Mouse (Mus musculus) adrenal gland, postnatal 4 days (tissue): ENCODE data around the gene S100g. TPM values are rescaled to one million over a fixed set of nuclear protein-coding genes. Genes with fewer than 3 reads are reported as not detected.

ENCODE experiments used
- DNase-seq, 2 experiments: peaks; one replicate each; pipeline ENCODE4 v3.0.0; 2021 to 2022; ENCODE audit warnings: low spot score in 2 of 2, mixed read lengths in 2 of 2
- long read RNA-seq, 2 experiments: library from polyadenylated mRNA; stranded (forward); transcript quantifications; one replicate each; pipeline ENCODE4 v2.0.0; 2021
- total RNA-seq, 2 experiments: library from RNA; stranded (reverse); gene quantifications; 2 replicates each; pipeline ENCODE4 v1.2.3; 2021

Gene S100g
- 10 to 100 TPM in 1 of 2 experiments, not detected in 1; 82.1 TPM for total RNA-seq
- long read RNA-seq, experiment 1, partial matches to known transcripts: 0 of 1 reads
- long read RNA-seq, experiment 1, other reads (novel, unspliced or antisense): 0 of 1 reads
- long read RNA-seq, experiment 2, transcript S100g-201 (3 exons, 480 nt): major isoform, 26 of 49 reads
- long read RNA-seq, experiment 2, partial matches to known transcripts: 2 of 49 reads
- long read RNA-seq, experiment 2, other reads (novel, unspliced or antisense): 21 of 49 reads

DNA sequence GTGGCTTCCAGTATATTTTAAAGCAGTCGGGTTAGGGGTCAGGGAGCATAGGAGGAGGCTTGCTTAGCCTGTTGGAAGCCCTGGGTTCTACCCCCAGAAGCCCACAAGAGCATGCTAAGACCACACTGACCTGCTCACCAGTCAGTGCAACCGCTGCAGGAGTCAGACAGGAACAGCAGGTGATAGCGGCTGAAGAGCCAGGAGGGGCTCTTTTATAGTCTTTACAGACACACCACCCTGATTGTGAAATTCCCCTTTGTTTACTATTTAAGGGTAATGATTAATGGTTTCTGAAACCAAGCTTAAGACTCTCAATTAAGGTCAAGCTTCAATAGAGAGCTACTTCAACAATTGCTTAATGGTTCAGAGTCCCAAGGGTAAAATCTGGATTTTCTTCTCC, at the start of gene S100g:
S100g (minus strand) TSS at position 217 of the 400 bp plus-strand sequence.
- no peak for DNase-seq

DNA sequence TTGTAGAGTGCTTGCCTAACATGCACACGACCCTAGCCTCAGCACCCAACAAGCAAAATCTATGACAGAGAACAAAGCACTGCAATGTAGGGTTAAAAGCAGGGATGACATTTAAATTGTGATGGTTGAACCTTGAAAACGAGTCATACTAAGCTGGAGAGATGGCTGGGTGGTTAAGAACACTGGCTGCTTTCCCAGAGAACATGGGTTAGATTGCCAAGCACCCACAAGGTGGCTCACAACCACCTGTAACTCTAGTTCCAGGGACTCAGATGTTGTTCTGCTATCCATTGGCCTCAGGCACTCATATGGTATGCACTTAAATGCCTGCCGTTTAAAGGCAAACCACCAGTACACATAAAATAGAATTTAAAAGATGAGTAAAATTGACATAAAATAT, 27.7 kb upstream of the S100g start:
- DNase-seq: no peak

- DNase-seq: no peak
Observed at GRCm38 (mm10) chrX:162991396-162991795, 27.0 kb upstream of the S100g start.

GRCm38 (mm10) chrX:162986876-162987495, 22.6 kb upstream of the S100g start:
- no peak for DNase-seq

DNA sequence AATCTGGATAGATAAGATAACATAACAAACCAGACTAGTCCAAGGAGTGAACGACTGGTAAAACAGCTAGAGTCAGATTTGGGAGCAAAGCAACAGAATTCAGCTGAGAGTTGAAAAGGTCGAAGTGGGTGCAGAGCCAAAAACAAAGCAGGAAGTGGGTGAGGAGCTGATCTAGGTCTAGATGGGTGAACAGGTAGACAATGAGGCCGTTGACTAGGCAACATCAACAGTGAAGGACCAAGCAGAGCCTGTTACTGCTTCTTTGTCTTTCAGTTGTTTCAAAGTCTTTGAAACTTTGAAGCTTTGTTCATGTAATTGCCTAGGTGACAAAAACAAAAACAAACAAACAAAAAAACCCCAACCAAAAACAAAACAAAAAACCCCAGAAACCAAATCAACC, 11.8 kb upstream of the S100g start:
- DNase-seq: no peak

DNA sequence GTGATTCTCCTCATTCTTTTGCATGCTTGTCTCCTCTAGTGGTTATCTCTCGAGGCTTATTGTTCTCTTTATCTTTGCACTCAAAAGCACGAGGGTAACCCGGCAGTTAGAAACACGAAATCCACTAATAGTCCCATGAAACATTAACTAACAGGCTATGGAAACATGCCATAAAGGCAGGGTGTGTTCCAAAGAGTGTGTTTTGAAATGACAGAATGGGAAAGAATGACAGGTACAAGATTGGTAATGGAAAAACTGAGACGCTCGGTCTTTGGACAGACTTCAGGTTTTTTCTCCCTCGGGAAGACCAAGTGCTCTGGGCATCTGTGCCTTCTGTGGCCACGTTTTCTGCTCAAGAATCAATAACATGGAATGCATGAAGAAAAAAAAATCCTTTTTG, 3.1 kb upstream of the S100g start:
- no peak for DNase-seq

DNA sequence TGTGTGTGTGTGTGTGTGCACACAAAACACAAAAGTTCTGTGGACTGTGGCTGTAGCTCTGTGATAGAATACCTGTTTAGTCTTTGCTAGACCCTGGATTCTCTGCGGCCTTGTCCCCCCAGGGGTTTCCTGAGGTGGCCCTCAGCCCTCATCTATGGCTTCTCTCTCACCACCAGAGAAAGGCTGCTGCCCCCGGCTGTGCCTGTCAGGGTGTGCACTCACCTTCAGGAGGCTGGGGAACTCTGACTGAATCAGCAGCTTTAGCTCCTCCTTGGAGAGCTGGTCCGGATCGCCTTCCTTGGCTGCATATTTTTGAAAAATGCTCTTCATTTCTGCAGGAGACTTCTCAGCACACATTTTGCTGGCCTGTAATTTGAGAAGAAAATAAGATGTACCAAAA, 559 bp downstream of the S100g start:
- no peak for DNase-seq

GRCm38 (mm10) chrX:162957921-162958320, 6.5 kb downstream of the S100g start:
- no peak for DNase-seq

- DNase-seq: no peak
Observed at GRCm38 (mm10) chrX:162949811-162950439, 14.5 kb downstream of the S100g start.

DNA sequence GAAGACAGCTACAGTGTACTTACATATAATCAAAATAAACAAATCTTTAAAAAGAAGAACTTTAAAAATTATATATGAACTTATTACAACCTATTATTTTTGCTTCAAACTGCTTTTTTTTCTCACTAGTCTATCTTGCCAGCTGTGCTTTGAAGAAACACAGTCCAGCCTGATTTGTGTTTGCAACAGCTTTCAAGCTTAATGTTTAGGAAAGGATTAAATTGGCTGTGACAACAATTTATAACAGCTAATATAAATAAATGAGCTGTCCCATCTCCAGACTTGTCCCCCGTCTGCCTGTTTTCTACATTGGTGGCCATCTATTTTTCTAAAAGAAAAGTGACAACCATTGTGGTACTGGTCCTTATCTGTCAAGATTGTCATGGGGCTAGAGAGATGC, 22.4 kb downstream of the S100g start:
- no peak for DNase-seq

DNA sequence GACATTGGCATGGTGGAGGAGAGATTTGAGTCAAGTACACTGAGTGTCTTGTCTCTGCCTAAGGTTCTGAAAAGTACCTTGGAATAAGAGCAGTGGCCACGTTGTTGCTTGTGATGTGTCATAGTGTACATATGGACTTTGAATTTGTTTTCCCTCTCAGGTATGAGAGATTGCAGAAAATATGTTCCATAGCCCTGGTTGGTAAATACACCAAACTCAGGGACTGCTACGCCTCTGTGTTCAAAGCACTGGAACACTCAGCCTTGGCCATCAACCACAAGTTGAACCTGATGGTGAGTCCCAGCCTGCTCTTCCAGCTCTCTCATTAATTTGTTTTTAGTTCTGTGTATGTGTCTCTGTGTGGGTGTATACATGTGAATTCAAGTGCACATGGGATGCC, 32.9 kb downstream of the S100g start:
- no peak for DNase-seq

GRCm38 (mm10) chrX:162921487-162922125, 42.8 kb downstream of the S100g start:
- DNase-seq: no peak

DNA sequence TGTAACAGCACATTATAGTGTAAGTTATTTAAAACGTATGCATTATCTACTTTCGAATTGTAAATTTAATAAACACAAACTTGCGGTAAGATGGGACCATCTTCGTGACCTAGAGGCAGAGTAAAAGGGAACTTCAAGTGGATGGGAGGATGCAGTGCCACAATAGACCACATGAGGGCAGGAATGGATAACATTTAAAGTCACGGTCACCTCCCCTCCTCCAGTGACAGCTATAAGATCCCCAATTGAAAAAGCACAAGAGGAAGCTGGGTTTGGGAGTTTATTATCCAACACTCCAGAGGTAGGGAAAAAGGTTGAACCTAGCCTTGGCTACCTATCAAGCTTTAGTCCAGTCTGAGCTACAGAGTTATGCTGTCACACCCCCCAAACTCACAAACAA, 48.7 kb downstream of the S100g start:
- peak in 1 of 2 experiments; percentile 3 for DNase-seq

DNA sequence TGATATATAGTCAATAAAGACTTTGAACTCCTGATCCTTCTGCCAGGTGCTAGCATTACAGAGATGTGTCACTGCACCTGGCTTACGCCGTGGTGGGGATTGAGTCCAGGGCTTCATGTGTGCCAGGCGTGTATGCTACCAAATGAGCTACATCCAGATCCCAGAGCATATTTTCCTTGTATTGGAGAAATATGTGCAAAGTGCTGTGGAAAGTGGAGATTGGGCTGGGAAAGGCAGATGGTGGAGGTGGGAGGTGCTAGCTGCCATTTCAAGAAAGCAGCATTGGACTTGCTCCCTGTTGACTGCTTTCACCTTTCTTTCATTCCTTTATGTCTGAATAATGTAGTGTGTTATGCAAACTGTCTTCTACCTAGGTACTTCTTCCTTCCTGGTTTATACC, 50.7 kb downstream of the S100g start:
- DNase-seq: no peak

Other genes starting within 250 kb of the S100g start
- gene Rbbp7, start 204.2 kb downstream of the S100g start, total RNA-seq: 100 to 1,000 TPM; 243 to 252 TPM
- 10 to 100 TPM; 19.6 to 20.8 TPM for gene Txlng, start 135.1 kb downstream of the S100g start, total RNA-seq
- gene Syap1, start 76.2 kb downstream of the S100g start, total RNA-seq: 10 to 100 TPM; 62.3 to 64.4 TPM
- gene Ctps2, start 63.4 kb downstream of the S100g start, total RNA-seq: 100 to 1,000 TPM; 118 to 126 TPM